Mouse (Mus musculus): ENCODE measurements around the gene Aldh3a1. TPM values are rescaled to one million over a fixed set of nuclear protein-coding genes. Genes with fewer than 3 reads are reported as not detected.
A peak's percentile ranks its signal among the peaks of the same experiment; 100 is the strongest.
"Not testable (repeated sequence)": the region's sequence is repeated elsewhere in the genome, so short reads cannot be mapped to it uniquely, and the experiment has no call there.

Aldh3a1 gene
- polyA plus RNA-seq, 1 experiment from 2014 or later: not detected

- Histone ChIP-seq H3K4me1 (replicated peaks; ENCODE audit: insufficient read depth, low read length) (no peaks in the 10 kb centered on the region), H3K9ac (ENCODE audit: low read depth, low read length) (no peak overlapping the region), H3K4me3 (replicated peaks; ENCODE audit: low read depth, low read length) (no peak overlapping the region), H3K27me3 (ENCODE audit: insufficient read depth, low read length) (no peaks in the 10 kb centered on the region), H3K9me3 (replicated peaks; ENCODE audit: low read length) (no peaks in the 10 kb centered on the region), H3K4me2 (ENCODE audit: low read length) (no peak overlapping the region), H3K27ac (no peak overlapping the region), H3K36me3 (ENCODE audit: insufficient read depth, low read length) (peaks cover 77% of the 10 kb centered on the region)
- 90% methylated on average over 6 of the region's 6 CpGs for WGBS
- no peak for TF ChIP-seq CTCF (IDR thresholded peaks at IDR 0.05; ENCODE audit: low read depth)
- ATAC-seq (replicated peaks; ENCODE audit: low FRiP score, low read depth) (no peak), DNase-seq (ENCODE audit: low spot score) (no peak)
Observed at GRCm38 (mm10) chr11:61164366-61164765, 43.0 kb upstream of the Aldh3a1 start.

GRCm38 (mm10) chr11:61164881-61165280, 42.5 kb upstream of the Aldh3a1 start:
- DNase-seq (ENCODE audit: low spot score): no peak
- Histone ChIP-seq H3K4me2 (ENCODE audit: low read length) (no peak overlapping the region), H3K9me3 (replicated peaks; ENCODE audit: low read length) (no peaks in the 10 kb centered on the region), H3K27me3 (ENCODE audit: insufficient read depth, low read length) (no peaks in the 10 kb centered on the region), H3K4me1 (replicated peaks; ENCODE audit: insufficient read depth, low read length) (no peaks in the 10 kb centered on the region), H3K9ac (ENCODE audit: low read depth, low read length) (no peak overlapping the region), H3K27ac (no peak overlapping the region), H3K4me3 (replicated peaks; ENCODE audit: low read depth, low read length) (no peak overlapping the region), H3K36me3 (ENCODE audit: insufficient read depth, low read length) (peaks cover 72% of the 10 kb centered on the region)
- no peak for TF ChIP-seq CTCF (IDR thresholded peaks at IDR 0.05; ENCODE audit: low read depth)
- ATAC-seq (replicated peaks; ENCODE audit: low FRiP score, low read depth): no peak
- 90% methylated on average over 10 of the region's 10 CpGs for WGBS

GRCm38 (mm10) chr11:61170184-61170583, 37.2 kb upstream of the Aldh3a1 start:
- Histone ChIP-seq H3K4me3 (replicated peaks; ENCODE audit: low read depth, low read length) (no peak overlapping the region), H3K4me2 (ENCODE audit: low read length) (no peak overlapping the region), H3K36me3 (ENCODE audit: insufficient read depth, low read length) (peaks cover 24% of the 10 kb centered on the region), H3K9me3 (replicated peaks; ENCODE audit: low read length) (no peaks in the 10 kb centered on the region), H3K27ac (no peak overlapping the region), H3K9ac (ENCODE audit: low read depth, low read length) (no peak overlapping the region), H3K4me1 (replicated peaks; ENCODE audit: insufficient read depth, low read length) (no peaks in the 10 kb centered on the region; the same call in 1 of the 2 replicates), H3K27me3 (ENCODE audit: insufficient read depth, low read length) (no peaks in the 10 kb centered on the region)
- TF ChIP-seq CTCF (IDR thresholded peaks at IDR 0.05; ENCODE audit: low read depth): no peak
- ATAC-seq (replicated peaks; ENCODE audit: low FRiP score, low read depth): no peak
- no peak for DNase-seq (ENCODE audit: low spot score)
- WGBS: 74% methylated on average over 5 of the region's 5 CpGs

GRCm38 (mm10) chr11:61173477-61173876, 33.9 kb upstream of the Aldh3a1 start:
- not testable (repeated sequence) for H3K27me3 ChIP-seq (ENCODE audit: insufficient read depth, low read length); ATAC-seq (replicated peaks; ENCODE audit: low FRiP score, low read depth); H3K9me3 ChIP-seq (replicated peaks; ENCODE audit: low read length); H3K27ac ChIP-seq; H3K4me1 ChIP-seq (replicated peaks; ENCODE audit: insufficient read depth, low read length); DNase-seq (ENCODE audit: low spot score); H3K36me3 ChIP-seq (ENCODE audit: insufficient read depth, low read length)
- 0 out of 2 replicates have a peak overlapping the region, but pooled peaks have one; percentile 8 for H3K9ac ChIP-seq (ENCODE audit: low read depth, low read length)
- 33% methylated on average over 15 of the region's 15 CpGs for WGBS
- H3K4me3 ChIP-seq (replicated peaks; ENCODE audit: low read depth, low read length): peak overlapping the region; percentile 89
- H3K4me2 ChIP-seq (ENCODE audit: low read length): peak overlapping the region; percentile 66

GRCm38 (mm10) chr11:61174291-61174820, 33.0 kb upstream of the Aldh3a1 start:
- peak overlapping the region; percentile 94 for H3K27ac ChIP-seq
- peak overlapping the region; percentile 89 for H3K4me3 ChIP-seq (replicated peaks; ENCODE audit: low read depth, low read length)
- peak overlapping the region; percentile 66 for H3K4me2 ChIP-seq (ENCODE audit: low read length)
- H3K36me3 ChIP-seq (ENCODE audit: insufficient read depth, low read length): no peaks in the 10 kb centered on the region
- H3K9me3 ChIP-seq (replicated peaks; ENCODE audit: low read length): no peaks in the 10 kb centered on the region
- DNase-seq (ENCODE audit: low spot score) (peak; percentile 80), ATAC-seq (replicated peaks; ENCODE audit: low FRiP score, low read depth) (peak; percentile 25)
- under 1% methylated on average over 28 of the region's 28 CpGs for WGBS
- no peaks in the 10 kb centered on the region; the same call in 1 of the 2 replicates for H3K4me1 ChIP-seq (replicated peaks; ENCODE audit: insufficient read depth, low read length)
- no peaks in the 10 kb centered on the region for H3K27me3 ChIP-seq (ENCODE audit: insufficient read depth, low read length)
- H3K9ac ChIP-seq (ENCODE audit: low read depth, low read length): peak overlapping the region; percentile 87
- peak; percentile 64 for TF ChIP-seq CTCF (IDR thresholded peaks at IDR 0.05; ENCODE audit: low read depth)

GRCm38 (mm10) chr11:61174821-61175658, 32.3 kb upstream of the Aldh3a1 start, which contains the start of gene Usp22:
Gene Usp22 (minus strand): TSS chr11:61175055.
- WGBS: under 1% methylated on average over 68 of the region's 69 CpGs
- peak within 1 kb of the TSS; percentile 66 for H3K4me2 ChIP-seq (ENCODE audit: low read length)
- H3K4me1 ChIP-seq (replicated peaks; ENCODE audit: insufficient read depth, low read length): no peaks in the 10 kb centered on the region; the same call in 1 of the 2 replicates
- peak within 1 kb of the TSS; percentile 94 for H3K27ac ChIP-seq
- H3K9ac ChIP-seq (ENCODE audit: low read depth, low read length): peak within 1 kb of the TSS; percentile 87
- peak within 1 kb of the TSS; percentile 89 for H3K4me3 ChIP-seq (replicated peaks; ENCODE audit: low read depth, low read length)
- H3K36me3 ChIP-seq (ENCODE audit: insufficient read depth, low read length): no peaks in the 10 kb centered on the region
- no peaks in the 10 kb centered on the region for H3K9me3 ChIP-seq (replicated peaks; ENCODE audit: low read length)
- no peaks in the 10 kb centered on the region for H3K27me3 ChIP-seq (ENCODE audit: insufficient read depth, low read length)
- peak; percentile 100 for DNase-seq (ENCODE audit: low spot score)
- TF ChIP-seq CTCF (IDR thresholded peaks at IDR 0.05; ENCODE audit: low read depth): peak; percentile 3; the same call in 1 of the 2 replicates
- ATAC-seq (replicated peaks; ENCODE audit: low FRiP score, low read depth): peak; percentile 99
